Mouse (Mus musculus) heart, adult 9 months (tissue): ENCODE data around the gene Acp1.

Experiments
- DNase-seq, 2 experiments: peaks; one replicate each; pipeline ENCODE4 v3.0.0; 2022; ENCODE audit warnings: low spot score in 2 of 2

Gene Acp1

GRCm38 (mm10) chr12:30864347-30864746 is 47.0 kb downstream of the Acp1 start:
- no peak for DNase-seq

GRCm38 (mm10) chr12:30856172-30856571 is 55.2 kb downstream of the Acp1 start:
- DNase-seq = no peak

GRCm38 (mm10) chr12:30855442-30856159 is 55.8 kb downstream of the Acp1 start:
- no peak for DNase-seq

GRCm38 (mm10) chr12:30851871-30852270 is 59.5 kb downstream of the Acp1 start:
- DNase-seq = no peak

GRCm38 (mm10) chr12:30850902-30851301 is 60.5 kb downstream of the Acp1 start:
- DNase-seq = no peak

- DNase-seq = no peak
These were observed 62.9 kb downstream of the Acp1 start for GRCm38 (mm10) chr12:30848521-30848920.
